Mouse (Mus musculus) fibroblast of lung, adult 2 months (primary cell): ENCODE results near the gene Il9r.
"Not testable (repeated sequence)": the region's sequence is repeated elsewhere in the genome, so short reads cannot be mapped to it uniquely, and the experiment has no call there.

ENCODE experiments used
- DNase-seq: peaks from one replicate; pipeline ENCODE4 v3.0.0-alpha.2; 2011; ENCODE audit warnings: low read depth

The Il9r gene

DNA sequence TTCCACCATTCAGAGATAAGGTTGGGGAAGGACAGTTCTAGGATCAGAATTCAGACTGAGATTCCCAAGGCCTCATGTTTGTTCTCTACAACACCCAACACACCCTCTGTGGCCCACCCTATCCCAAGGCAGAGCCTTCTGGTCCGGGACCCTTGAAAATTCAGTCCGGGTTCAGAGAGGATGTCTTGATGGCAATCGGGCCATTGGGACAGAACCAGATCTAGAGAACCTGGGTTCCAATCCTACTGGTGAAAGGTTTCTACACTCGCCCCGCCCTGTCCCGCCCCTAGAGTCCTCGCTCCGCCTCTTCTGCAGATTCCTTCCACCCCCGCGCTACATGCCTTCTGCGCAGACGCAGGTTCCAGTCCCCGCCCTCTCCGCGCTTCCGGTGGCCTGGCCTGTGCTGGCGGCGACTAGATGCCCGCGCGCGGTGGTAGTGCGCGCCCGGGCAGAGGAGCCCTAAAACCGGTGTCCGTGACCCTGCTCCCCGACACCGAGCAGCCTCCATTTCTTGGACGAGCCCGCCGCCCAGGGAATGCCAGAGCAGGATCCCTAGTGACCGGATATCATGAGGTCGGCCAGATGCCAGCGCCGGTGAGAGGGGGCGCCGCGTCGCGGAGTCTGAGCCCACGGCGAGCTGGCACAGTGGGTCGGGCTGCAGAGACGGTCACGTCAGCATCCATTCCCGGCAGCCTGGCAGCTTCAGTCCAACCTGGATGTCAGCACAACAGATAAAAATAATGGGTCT lies 26.2 kb upstream of the Il9r start, which contains the start of gene Mpg:
Gene Mpg, plus strand, starts transcription at position 382 of the 748 bp plus-strand sequence.
- DNase-seq = no peak

DNA sequence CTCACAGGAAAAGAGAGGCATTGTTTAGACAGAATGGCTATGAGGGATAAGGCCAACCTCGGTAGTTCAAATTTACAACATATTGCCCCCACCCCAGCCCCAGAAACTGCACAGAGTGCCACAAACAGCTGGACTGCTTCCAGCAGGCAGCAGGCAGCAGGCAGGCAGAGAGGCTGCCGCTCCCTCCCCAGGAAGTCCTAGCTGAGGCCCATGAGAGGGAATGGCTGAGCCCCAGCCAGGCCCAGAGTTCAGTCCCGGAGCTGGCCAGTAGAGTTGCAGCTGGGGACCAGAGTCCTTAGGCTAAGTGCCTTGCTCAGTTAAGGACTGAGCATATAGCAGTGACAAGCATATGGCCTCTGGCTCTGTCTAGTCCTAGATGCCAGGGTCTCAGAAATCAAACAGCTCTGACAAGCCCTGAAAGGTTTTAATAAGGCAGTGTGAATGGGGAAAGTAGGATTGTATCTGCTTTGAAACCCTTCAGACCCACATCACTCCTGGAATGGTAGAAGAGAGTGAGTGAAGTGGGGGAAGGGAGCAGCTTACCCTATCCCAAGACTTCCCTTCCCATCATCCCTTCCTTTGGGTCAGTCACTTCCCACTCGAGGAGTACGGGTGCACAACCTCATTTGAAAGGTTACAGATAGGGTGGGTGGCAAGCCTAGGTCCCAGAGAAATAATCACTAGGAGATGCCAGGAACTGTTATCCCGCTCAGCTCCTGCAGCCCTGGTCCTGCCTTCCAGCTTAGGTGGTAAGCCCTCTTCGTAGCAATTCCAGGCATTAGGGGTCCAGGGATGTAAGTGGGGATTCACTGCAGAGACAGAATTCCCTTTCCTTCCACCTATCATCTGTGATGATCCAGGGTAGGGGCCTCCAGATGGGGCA lies 25.4 kb upstream of the Il9r start:
- DNase-seq = no peak

- peak; percentile 85 for DNase-seq
Observed at GRCm38 (mm10) chr11:32224468-32225139, 24.5 kb upstream of the Il9r start.

GRCm38 (mm10) chr11:32223297-32223967 lies 23.4 kb upstream of the Il9r start:
- DNase-seq = no peak

DNA sequence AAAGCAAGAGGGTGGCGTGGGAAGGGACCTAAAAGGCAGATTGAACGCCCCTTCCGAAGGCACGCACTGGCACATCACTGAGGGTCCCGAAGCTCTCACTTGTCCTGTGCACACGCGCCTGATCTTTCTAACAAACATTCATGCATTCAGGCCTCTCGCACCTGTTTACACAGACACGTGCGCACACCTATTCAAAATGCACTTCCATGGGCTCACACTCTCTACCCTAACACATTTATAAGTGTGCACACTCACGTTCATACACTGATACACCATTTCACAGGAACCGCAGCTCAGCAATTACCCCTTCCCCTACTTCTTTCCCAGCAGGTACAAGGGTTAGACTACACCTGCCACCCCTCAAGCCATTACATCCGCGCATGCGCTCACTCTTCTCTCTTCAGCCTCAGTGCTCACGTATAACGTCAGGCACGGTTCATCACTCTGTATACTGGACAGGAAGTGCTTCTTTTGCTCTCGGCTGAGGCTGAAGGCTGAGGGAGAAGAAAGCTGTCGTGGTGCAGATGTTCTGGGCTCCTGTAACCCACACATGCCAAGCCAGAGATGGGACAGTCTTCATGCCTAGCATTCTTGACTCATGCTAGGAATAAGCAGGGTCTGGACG lies 22.6 kb upstream of the Il9r start:
- no peak for DNase-seq

DNA sequence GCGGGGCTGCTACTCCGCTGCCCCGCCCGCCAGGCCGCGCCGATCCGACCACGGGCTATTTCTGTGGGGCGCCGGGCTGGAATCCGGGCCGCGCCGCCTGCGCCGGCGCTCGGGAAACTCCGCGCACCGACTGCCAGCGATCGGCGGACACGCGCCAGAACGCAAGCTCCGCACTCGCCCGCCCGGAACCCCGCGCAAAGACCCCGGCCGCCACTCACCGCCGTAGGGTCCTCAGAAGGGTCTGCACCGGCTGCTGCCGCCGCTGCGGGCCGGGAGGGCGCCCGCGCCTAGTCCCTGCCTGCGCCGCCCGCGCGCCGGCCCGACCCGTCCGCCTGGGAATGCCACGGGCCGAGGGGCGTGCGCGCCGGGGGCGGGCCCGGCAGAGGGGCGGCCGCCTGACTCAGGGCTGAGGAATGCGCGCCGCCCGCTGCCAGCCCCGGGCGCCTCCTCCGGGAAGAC lies 21.9 kb upstream of the Il9r start, which contains the start of gene Rhbdf1:
Gene Rhbdf1, minus strand, starts transcription at position 350 of the 459 bp plus-strand sequence.
- no peak for DNase-seq

DNA sequence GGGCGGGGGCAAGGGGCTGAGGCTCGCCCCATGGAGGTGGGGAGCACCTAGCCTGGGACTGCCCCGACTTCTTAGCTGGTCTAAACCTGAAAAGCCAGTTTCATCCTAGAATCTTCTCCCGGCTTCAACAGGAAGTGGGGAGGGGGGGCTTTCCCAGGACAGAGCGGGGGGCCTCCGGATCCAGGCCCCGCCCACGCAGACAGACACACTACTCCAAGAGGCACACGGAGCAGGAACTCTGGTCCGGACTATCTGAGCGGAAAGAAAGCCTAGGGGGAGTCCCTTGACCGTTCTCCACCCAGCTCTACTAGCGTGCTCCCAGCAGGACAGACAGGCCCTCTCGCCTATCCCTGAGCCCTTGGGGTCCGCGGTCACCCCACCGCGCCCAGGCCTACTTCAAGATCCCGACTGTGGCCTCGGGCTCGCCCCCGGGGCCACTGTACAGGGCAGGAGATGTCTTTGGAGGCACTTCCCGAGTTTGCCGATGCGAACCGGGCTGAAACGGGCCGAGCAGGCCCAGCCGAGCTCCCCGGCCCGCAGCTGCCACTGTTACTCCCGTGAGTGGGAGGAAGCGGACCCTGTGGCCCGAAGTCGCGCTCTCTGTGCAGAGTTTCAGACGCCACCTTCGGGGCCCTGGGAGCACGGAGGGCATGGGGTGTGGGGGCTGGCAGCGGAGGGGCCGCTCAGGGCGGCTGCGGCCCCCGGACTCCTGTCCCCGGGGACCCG lies 21.3 kb upstream of the Il9r start:
- no peak for DNase-seq

DNA sequence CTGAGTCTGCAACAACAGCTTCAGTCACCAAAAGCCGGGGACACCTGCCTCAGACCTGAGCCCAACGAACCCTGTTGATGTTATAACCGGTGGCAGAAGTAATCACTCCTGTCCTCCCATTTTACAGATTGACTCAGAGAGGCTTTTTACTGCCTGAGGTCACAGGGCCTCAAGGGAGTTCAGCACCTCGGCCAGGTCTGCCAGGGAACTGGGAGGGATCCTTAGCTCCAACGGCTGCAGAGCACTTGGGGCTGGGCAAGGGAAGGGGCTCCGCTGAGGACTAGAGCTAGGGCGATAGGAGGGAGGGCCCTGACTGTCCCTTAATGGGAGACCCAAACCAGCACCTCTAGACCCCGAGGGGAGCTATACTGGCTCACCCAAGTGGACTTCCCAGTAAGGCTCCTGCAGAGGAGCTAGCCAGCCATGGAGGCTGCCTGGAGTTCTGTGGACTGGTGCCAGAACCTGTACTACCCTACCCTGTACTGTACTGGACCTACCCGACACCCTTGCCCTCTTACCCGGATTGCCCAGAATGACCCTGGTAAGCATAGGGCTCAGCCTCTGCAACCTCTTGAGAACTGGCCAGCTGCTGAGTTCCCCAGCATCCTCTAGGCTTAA lies 20.6 kb upstream of the Il9r start:
- DNase-seq = no peak

GRCm38 (mm10) chr11:32219287-32219686 lies 19.2 kb upstream of the Il9r start:
- DNase-seq = no peak

DNA sequence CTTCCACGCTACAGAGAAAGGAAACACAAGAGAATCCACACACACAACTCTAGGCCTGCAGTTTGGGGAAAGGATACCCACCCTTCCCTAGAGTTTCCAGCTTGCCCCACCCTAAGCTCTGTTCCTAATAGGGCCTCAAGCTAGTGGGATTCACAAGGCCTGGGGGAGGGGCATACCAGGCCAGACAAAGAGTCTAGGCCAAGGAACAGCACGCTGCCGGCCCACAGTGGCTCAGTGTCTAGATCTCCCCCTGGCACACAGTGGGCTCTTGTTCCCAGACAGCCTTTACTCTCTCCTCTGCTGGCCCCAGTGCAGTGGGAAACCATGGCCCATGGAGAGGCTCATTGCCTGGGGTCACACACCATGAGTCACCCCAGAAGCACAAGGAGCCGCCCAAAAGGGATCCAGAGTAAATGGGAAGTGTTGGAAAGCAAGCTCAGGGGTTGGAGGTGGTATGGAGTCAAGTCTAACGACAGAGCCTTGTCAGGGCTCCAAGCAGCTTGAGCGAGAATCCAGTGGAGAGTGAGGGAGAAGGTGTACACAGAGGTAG lies 18.5 kb upstream of the Il9r start:
- peak; percentile 67 for DNase-seq

GRCm38 (mm10) chr11:32216851-32217250 lies 16.8 kb upstream of the Il9r start:
- no peak for DNase-seq

DNA sequence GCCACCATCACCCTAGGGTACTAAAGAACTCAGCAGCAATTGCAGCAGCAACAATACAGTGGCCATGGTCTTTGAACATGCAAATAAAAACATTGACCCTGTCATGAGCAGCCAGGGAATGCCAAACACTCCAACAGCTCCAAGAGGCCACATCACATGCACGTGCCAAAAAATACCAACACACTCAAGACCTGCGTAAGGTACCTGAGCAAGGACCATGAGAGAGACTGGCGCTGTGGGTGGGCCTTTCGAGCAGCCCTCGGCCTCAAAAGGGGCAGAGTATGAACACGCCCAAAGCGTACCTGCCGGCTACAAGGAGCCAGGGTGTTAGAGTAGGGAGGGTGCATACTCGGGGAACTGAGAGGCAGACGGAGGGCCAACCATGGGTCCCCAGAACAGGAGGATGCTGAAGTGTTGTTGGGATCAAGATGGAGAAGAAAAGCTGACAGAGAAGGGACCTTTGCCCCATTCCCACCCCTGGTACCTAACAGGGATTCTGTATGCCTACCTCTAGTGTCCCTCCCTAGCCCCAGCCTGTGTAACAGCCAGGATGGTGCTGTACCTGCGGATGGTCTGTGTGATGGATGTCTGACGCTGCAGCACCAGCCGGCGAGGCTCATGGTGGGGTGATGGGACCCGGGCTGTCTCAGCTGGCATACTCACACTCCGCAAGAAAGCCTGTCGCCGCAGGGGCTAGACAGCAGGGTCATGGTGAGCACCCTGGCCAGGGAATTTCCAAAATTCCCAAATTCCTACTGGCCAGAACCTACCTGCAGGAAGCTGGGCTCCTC lies 15.5 kb upstream of the Il9r start:
- no peak for DNase-seq

DNA sequence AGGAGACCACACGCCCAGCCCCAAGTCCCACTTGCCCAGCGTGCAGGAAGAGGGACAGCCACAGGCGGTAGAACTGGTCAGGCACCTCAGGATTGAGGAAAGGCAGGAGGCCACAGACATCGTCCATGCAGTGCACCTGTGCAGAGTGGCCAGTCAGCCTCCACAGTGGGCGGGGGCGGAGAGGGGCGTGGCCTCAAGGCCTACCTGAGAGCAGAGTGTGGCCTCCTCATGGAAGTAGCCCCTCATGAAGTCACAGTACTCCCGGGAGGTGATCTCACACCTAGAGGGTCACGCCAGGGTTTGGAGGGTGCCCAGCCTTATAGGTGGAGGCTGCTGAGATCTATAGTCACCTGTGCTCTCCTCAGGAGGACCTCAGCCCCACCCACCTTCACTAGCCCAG lies 10.5 kb upstream of the Il9r start:
- no peak for DNase-seq

DNA sequence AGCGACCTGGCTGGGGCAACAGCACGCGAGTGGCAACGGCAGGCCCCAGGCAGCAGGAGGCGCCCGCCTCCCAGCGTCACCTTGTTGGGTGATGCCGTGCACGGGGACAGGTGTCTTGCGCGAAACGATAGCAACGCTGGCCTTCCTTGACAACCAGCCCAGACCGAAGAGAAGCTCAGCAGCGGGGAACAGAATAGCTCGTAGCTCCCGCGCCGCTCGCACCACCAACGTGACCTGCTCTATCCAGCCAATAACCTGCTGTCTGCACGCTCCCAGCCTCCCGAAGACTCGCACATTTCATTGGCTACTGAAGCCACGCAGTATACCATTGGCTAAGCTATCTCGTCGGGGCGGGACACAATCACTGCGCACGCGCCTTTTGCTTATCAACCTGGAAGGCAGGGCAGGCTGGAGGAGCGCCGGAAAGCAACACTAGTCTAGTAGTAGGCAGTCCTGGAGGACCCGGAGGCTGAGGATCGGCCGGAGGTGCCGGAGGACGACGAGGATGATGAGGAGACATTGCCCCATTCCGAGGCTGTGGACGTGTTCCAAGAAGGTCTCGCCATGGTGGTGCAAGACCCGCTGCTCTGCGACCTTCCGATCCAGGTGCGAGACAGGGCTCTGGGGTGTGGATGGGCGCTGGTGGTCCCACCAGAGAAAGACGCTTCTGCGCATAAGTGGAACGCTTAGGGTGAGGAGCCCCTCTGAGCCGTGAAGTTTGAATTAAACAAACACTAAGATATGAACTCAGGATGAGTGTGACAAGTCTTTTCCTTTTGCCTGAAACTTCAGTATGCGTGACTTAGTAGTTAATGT lies 5.2 kb upstream of the Il9r start, which contains the start of gene Snrnp25:
Gene Snrnp25, plus strand, starts transcription at position 358 of the 816 bp plus-strand sequence.
- DNase-seq = peak; percentile 96

- no peak for DNase-seq
Observed at GRCm38 (mm10) chr11:32201922-32202685, 2.0 kb upstream of the Il9r start.

DNA sequence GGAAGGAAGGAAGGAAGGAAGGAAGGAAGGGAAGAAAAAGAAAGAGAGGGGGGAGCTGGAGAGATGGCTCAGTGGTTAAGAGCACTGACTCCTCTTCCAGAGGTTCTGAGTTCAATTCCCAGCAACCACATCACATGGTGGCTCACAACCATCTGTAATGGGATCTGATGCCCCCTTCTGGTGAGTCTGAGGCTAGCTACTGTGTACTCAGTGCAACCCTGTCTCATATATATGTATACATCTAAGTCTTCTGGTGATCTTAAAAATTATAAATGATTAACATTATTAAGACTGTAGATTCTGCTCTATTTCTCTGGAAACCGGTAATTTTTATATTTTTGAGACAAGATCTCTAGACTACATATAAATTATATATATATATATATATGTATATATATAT lies 913 bp upstream of the Il9r start:
- not testable (repeated sequence) for DNase-seq

DNA sequence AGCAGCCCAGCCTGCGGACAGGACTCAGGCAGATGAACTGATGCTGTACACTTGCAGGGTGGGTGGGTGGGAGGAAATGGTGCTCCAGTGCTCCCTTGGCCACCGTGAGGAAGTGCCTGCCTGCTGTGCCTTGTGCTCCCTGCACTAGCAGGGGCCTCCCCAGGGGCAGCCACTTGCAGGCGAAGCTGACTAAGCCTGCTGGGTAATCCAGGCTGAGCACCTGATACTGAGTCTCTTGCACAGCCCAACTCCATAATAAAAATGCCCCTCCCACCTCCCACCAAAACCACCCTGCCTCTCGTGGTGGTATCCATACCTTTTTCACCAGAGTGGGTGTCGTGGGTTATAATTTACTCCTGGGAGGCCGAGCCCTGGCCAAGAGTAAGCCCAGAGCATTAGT lies 849 bp downstream of the Il9r start:
- no peak for DNase-seq
